Mouse (Mus musculus): ENCODE results near the gene Myh2.

Myh2 gene

GRCm38 (mm10) chr11:67237481-67238079 is 66.8 kb downstream of the Myh2 start, which contains the start of gene Myh4:
Gene Myh4, plus strand, starts transcription at chr11:67238029.
- DNase-seq (ENCODE audit: low spot score in 2 of 2): no peak

DNA sequence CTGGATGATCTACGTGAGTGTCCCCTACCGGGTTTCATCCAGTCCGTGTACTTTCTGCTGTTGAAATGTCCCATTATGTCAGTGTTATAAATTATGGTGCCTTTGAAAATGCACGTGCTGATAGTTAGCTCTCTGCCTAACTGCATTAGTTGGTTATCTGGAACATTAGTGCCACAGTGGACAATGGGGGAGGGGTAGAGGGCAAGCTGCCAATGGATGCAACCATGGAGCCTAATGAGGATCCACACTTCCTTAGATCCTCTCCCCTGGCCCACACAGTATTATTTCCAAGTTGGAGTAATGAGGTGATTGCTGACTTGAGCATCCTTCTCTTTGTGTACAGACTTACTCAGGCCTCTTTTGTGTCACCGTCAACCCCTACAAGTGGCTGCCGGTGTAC is 70.2 kb downstream of the Myh2 start:
- no peak for DNase-seq (ENCODE audit: low spot score in 2 of 2)

All from frontal cortex, postnatal 10 days (tissue).